Mouse (Mus musculus) megakaryocyte, embryonic 14.5 days (primary cell): ENCODE results near the gene Tgfb2.

Experiments
- FLI1 ChIP-seq: IDR thresholded peaks from 2 replicates; pipeline ENCODE4 v1.6.1; 2012; ENCODE audit warnings: low read length, inconsistent platforms, mixed read lengths
- GATA1 ChIP-seq: IDR thresholded peaks from 3 replicates; pipeline ENCODE4 v1.6.1; 2012; ENCODE audit warnings: mixed read lengths, low read length, inconsistent platforms, borderline replicate concordance

- no peak for TF ChIP-seq FLI1
- no peak for TF ChIP-seq GATA1
Observed at GRCm38 (mm10) chr1:186630971-186631370, 74.8 kb downstream of the Tgfb2 start.
